Mouse (Mus musculus) bone marrow, adult 2 months (tissue): ENCODE measurements at regions not wholly inside any gene's neighbourhood (a gene's known extent, or its start where the extent isn't known, plus 50 kb on each side); places are given as distances from the start of the nearest gene placed in this dataset.

Experiments used
- H3K27ac ChIP-seq: fragments of 200-500 bp; 2 replicates; pipeline ENCODE4 v1.5.1; 2012; ENCODE audit warnings: low read depth, mild to moderate bottlenecking, control low read depth, inconsistent platforms, low read length; ENCODE audit not compliant: control insufficient read depth, poor library complexity, insufficient read depth
- H3K4me1 ChIP-seq: fragments of 200-500 bp; 2 replicates; pipeline ENCODE4 v1.6.1; 2011; ENCODE audit warnings: low read length; ENCODE audit not compliant: control insufficient read depth, insufficient read depth
- H3K4me3 ChIP-seq: fragments of 200-500 bp; replicated peaks from 2 replicates; pipeline ENCODE3; 2011; ENCODE audit warnings: mild to moderate bottlenecking, low read depth, low read length, control low read depth; ENCODE audit not compliant: control insufficient read depth
- CTCF ChIP-seq: fragments of 200-500 bp; IDR thresholded peaks from 2 replicates; pipeline ENCODE4 v1.5.1; 2011; ENCODE audit warnings: low read length, control low read depth; ENCODE audit not compliant: control insufficient read depth, insufficient read depth
- POLR2A ChIP-seq: fragments of 200-500 bp; IDR thresholded peaks from 2 replicates; pipeline ENCODE4 v1.6.1; 2011; ENCODE audit warnings: low read depth, mild to moderate bottlenecking, control low read depth, low read length, borderline replicate concordance; ENCODE audit not compliant: control insufficient read depth
- WGBS: fragments of 180-500 bp; shearing (Covaris S2); methylation state at CpG from one replicate; pipeline ENCODE4 v1.1.7; 2018; 5-methylcytosine and 5-hydroxymethylcytosine counted together

GRCm38 (mm10) chr13:47435631-47436030 is 313.2 kb downstream of the Rnf144b start:
- WGBS: 80% methylated on average over 7 of the region's 7 CpGs
- Histone ChIP-seq H3K4me3 (no peak overlapping the region), H3K4me1 (no peaks in the 10 kb centered on the region), H3K27ac (no peak overlapping the region)
- TF ChIP-seq POLR2A (no peak), CTCF (no peak)

GRCm38 (mm10) chr13:47444876-47445275 is 322.4 kb downstream of the Rnf144b start:
- H3K4me1 ChIP-seq: no peaks in the 10 kb centered on the region
- TF ChIP-seq POLR2A (no peak), CTCF (no peak)
- no peak overlapping the region for H3K4me3 ChIP-seq
- WGBS: 81% methylated on average over 3 of the region's 3 CpGs
- no peak overlapping the region for H3K27ac ChIP-seq

GRCm38 (mm10) chr13:47452186-47452760 is 329.8 kb downstream of the Rnf144b start:
- 76% methylated on average over 17 of the region's 17 CpGs for WGBS
- no peak overlapping the region for H3K27ac ChIP-seq
- no peak for TF ChIP-seq POLR2A
- no peak for TF ChIP-seq CTCF

GRCm38 (mm10) chr13:47462148-47462547 is 339.7 kb downstream of the Rnf144b start:
- TF ChIP-seq CTCF (no peak), POLR2A (no peak)
- Histone ChIP-seq H3K27ac (no peak overlapping the region), H3K4me3 (no peak overlapping the region), H3K4me1 (no peaks in the 10 kb centered on the region)
- WGBS: 80% methylated on average over 8 of the region's 8 CpGs

More at GRCm38 (mm10) chr13:47452186-47452760, 329.8 kb downstream of the Rnf144b start:
- no peak overlapping the region for H3K4me3 ChIP-seq
- H3K4me1 ChIP-seq: no peaks in the 10 kb centered on the region

GRCm38 (mm10) chr13:47471543-47472213 is 349.2 kb downstream of the Rnf144b start:
- WGBS: 75% methylated on average over 14 of the region's 14 CpGs
- TF ChIP-seq POLR2A (no peak), CTCF (no peak)
- no peaks in the 10 kb centered on the region for H3K4me1 ChIP-seq
- no peak overlapping the region for H3K27ac ChIP-seq
- no peak overlapping the region for H3K4me3 ChIP-seq

- no peak overlapping the region for H3K27ac ChIP-seq
- no peak overlapping the region for H3K4me3 ChIP-seq
- H3K4me1 ChIP-seq: no peaks in the 10 kb centered on the region
- TF ChIP-seq CTCF: no peak
- no peak for TF ChIP-seq POLR2A
- WGBS: 65% methylated on average over 10 of the region's 10 CpGs
Observed at GRCm38 (mm10) chr13:47480159-47480558, 357.7 kb downstream of the Rnf144b start.

GRCm38 (mm10) chr13:47484819-47485218 is 362.4 kb downstream of the Rnf144b start:
- TF ChIP-seq CTCF: no peak
- no peak for TF ChIP-seq POLR2A
- Histone ChIP-seq H3K4me1 (no peaks in the 10 kb centered on the region), H3K4me3 (no peak overlapping the region), H3K27ac (no peak overlapping the region)
- WGBS: 73% methylated on average over 2 of the region's 2 CpGs

GRCm38 (mm10) chr13:47486111-47486510 is 363.7 kb downstream of the Rnf144b start:
- no peak for TF ChIP-seq CTCF
- no peak overlapping the region for H3K4me3 ChIP-seq
- H3K27ac ChIP-seq: no peak overlapping the region
- no peaks in the 10 kb centered on the region for H3K4me1 ChIP-seq

- Histone ChIP-seq H3K4me1 (no peaks in the 10 kb centered on the region), H3K27ac (no peak overlapping the region), H3K4me3 (no peak overlapping the region)
- 86% methylated on average over 3 of the region's 3 CpGs for WGBS
- TF ChIP-seq CTCF (no peak), POLR2A (no peak)
Observed at GRCm38 (mm10) chr13:47486658-47487057, 364.2 kb downstream of the Rnf144b start.

GRCm38 (mm10) chr13:47505380-47505955 is 383.0 kb downstream of the Rnf144b start:
- WGBS: 88% methylated on average over 15 of the region's 15 CpGs
- Histone ChIP-seq H3K4me3 (no peak overlapping the region), H3K27ac (no peak overlapping the region), H3K4me1 (no peaks in the 10 kb centered on the region)
- TF ChIP-seq CTCF: no peak
- no peak for TF ChIP-seq POLR2A
